8 mouse cellular contexts compared by ENCODE assay signal in the genomic region with DNA sequence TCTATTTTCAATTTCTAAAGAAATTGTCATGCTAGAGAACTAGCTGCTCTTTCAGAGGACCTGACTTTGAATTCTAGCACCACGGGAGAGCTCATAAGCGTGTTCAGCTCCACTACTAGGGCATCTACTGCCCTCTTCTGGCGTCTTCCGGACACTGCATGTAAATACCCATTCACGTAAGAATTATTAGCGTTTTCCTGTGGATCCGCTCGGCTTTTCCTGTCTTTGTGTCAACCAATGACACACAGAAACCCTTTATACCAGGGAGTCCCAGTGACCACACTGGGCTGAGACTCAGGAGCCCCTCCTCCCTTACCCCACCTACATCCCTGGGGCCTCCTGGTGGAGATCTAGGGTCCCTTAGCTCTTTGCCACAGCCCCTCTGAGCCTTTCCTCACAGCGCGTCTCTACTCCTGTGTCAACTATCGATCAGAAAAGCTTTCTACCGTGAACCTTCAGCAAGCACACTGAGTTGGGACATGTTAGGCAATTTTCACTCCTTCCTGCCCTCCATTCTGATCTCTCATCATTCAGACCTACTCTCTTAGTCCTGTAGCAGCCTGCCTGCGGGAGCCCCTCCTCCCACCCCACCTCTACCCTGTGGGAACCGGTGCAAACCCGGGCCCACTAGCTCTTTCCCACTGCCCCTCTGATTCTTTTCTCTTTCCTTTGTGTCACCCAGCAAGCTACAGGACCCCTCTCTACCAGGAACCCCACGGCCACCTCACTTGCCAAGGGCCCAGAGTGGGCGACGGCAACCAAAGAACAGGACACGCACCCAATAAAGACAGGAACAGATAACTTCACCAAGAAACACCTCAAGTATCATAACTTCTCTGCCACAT. TPM values are rescaled to one million over a fixed set of nuclear protein-coding genes. Genes with fewer than 3 reads are reported as not detected.
DNase-seq lines count a peak whose midpoint lies in the region; ATAC-seq lines count a peak whose summit lies in the region.

No protein-coding gene starts in this region.

- H3K4me2 ChIP-seq in hindbrain, embryonic 16.5 days (ENCODE audit: low read length): peak overlapping the region; percentile 65

- H3K9me3 ChIP-seq in hindbrain, embryonic 16.5 days (ENCODE audit: control insufficient read depth, low read length): no peaks in the 10 kb centered on the region; the same call in 1 of the 2 replicates
- no peaks in the 10 kb centered on the region for H3K9me3 ChIP-seq in megakaryocyte, embryonic 14.5 days

- WGBS in hindbrain, embryonic 16.5 days: 2% methylated on average over 19 of the region's 19 CpGs

- peak; percentile 81 for ATAC-seq in hindbrain, embryonic 16.5 days

- peaks cover 21% of the 10 kb centered on the region for H3K27me3 ChIP-seq in hindbrain, embryonic 16.5 days (replicated peaks; ENCODE audit: control insufficient read depth, insufficient read depth, low read length)
- H3K27me3 ChIP-seq in megakaryocyte, embryonic 14.5 days (replicated peaks): peaks cover 29% of the 10 kb centered on the region

- H3K27ac ChIP-seq in hindbrain, embryonic 16.5 days (ENCODE audit: low read depth, low read length): no peak overlapping the region

- H3K4me3 ChIP-seq in hindbrain, embryonic 16.5 days (ENCODE audit: low read length): peak overlapping the region; percentile 43
- peak overlapping the region; percentile 89 for H3K4me3 ChIP-seq in megakaryocyte, embryonic 14.5 days (replicated peaks)

- peak overlapping the region; percentile 57 for H3K9ac ChIP-seq in hindbrain, embryonic 16.5 days (ENCODE audit: low read depth, low read length)

- peaks cover 5% of the 10 kb centered on the region for H3K4me1 ChIP-seq in hindbrain, embryonic 16.5 days (ENCODE audit: control insufficient read depth, insufficient read depth, low read depth, low read length)
- H3K4me1 ChIP-seq in megakaryocyte, embryonic 14.5 days: peaks cover 36% of the 10 kb centered on the region

- peak; percentile 99 for DNase-seq in ZHBTc4 (ENCODE audit: low read depth, low spot score)
- DNase-seq in cerebellum, postnatal 4 days (ENCODE audit: low spot score in 2 of 2): peak; percentile 89 to 92
- DNase-seq in gastrocnemius, adult 18-20 months (ENCODE audit: low spot score): peak; percentile 81
- DNase-seq in left cerebral cortex, adult 8-10 months (ENCODE audit: low spot score in 2 of 2): peak; percentile 63 to 71
- peak; percentile 80 for DNase-seq in right cerebral cortex, postnatal 14 days
- peak; percentile 84 for DNase-seq in yolk sac, embryonic 10.5 days (ENCODE audit: low spot score)

- H3K36me3 ChIP-seq in hindbrain, embryonic 16.5 days (ENCODE audit: control insufficient read depth, insufficient read depth, low read length): no peaks in the 10 kb centered on the region
- no peaks in the 10 kb centered on the region for H3K36me3 ChIP-seq in megakaryocyte, embryonic 14.5 days (replicated peaks; ENCODE audit: low read length)

RNA-seq across cellular contexts. Expression of a gene that starts 21.8 kb away (rescaled TPM):
- 1 to 10 TPM; 3.8 to 4.2 TPM for total RNA-seq in gastrocnemius, adult 18-20 months (2021)
- polyA plus RNA-seq in hindbrain, embryonic 16.5 days (2015; fragmentation: Nextera tagmentation; extraction: Ambion mirVana): 9.8 and 10.1 TPM in 2 replicates
- 1 to 10 TPM; 8.1 to 9.3 (median 8.6) TPM for total RNA-seq in left cerebral cortex, adult 8-10 months (2022)
- 1.6 and 7.8 TPM in 2 replicates for polyA plus RNA-seq in megakaryocyte, embryonic 14.5 days (2012; ENCODE audit: insufficient read depth, low replicate concordance)

RNA-seq across cellular contexts. Expression of a gene that starts 32.9 kb away (rescaled TPM):
- 10 to 100 TPM in 1 of 2 experiments, 1 to 10 TPM in 1; 9.9 to 11.7 TPM for total RNA-seq in gastrocnemius, adult 18-20 months (2021)
- polyA plus RNA-seq in hindbrain, embryonic 16.5 days (2015; fragmentation: Nextera tagmentation; extraction: Ambion mirVana): 46.2 and 48.2 TPM in 2 replicates
- total RNA-seq in left cerebral cortex, adult 8-10 months (2022): 10 to 100 TPM; 24.9 to 29.0 (median 26.7) TPM
- polyA plus RNA-seq in megakaryocyte, embryonic 14.5 days (2012; ENCODE audit: insufficient read depth, low replicate concordance): 0.07 TPM in 1 of 2 replicates, not detected in the other
